Mouse (Mus musculus) embryonic facial prominence, embryonic 15.5 days (tissue): ENCODE measurements around the gene Yod1. TPM values are rescaled to one million over a fixed set of nuclear protein-coding genes. Genes with fewer than 3 reads are reported as not detected.

Experiments used
- ATAC-seq: fragments of 200-750 bp; cut with Nextera tagmentation; 2 replicates; pipeline ENCODE4 v1.8.0; 2017; ENCODE audit warnings: low read depth, moderate TSS enrichment; ENCODE audit not compliant: insufficient number of reproducible peaks, low FRiP score, low TSS enrichment
- H3K27ac ChIP-seq: fragments of 300-500 bp; sonication (generic); replicated peaks from 2 replicates; pipeline ENCODE4 v1.5.1; 2015; ENCODE audit warnings: mild to moderate bottlenecking, inconsistent platforms
- H3K27me3 ChIP-seq: fragments of 300-500 bp; sonication (generic); 2 replicates; pipeline ENCODE4 v1.6.1; 2015; ENCODE audit warnings: inconsistent platforms
- H3K36me3 ChIP-seq: fragments of 300-500 bp; sonication (generic); 2 replicates; pipeline ENCODE4 v1.6.1; 2015; ENCODE audit warnings: mild to moderate bottlenecking, inconsistent platforms
- H3K4me1 ChIP-seq: fragments of 300-500 bp; sonication (generic); 2 replicates; pipeline ENCODE4 v1.6.1; 2015; ENCODE audit warnings: inconsistent platforms
- H3K4me2 ChIP-seq: fragments of 300-500 bp; sonication (generic); replicated peaks from 2 replicates; pipeline ENCODE4 v1.6.1; 2015; ENCODE audit warnings: mild to moderate bottlenecking, inconsistent platforms
- H3K4me3 ChIP-seq: fragments of 300-500 bp; sonication (generic); replicated peaks from 2 replicates; pipeline ENCODE4 v1.5.1; 2015; ENCODE audit warnings: mild to moderate bottlenecking, inconsistent platforms
- H3K9ac ChIP-seq: fragments of 300-500 bp; sonication (generic); 2 replicates; pipeline ENCODE4 v1.6.1; 2015; ENCODE audit warnings: inconsistent platforms
- H3K9me3 ChIP-seq: fragments of 300-500 bp; sonication (generic); replicated peaks from 2 replicates; pipeline ENCODE4 v1.6.1; 2016; ENCODE audit warnings: inconsistent platforms
- WGBS: fragments of 180-500 bp; shearing (Covaris S2); methylation state at CpG from one replicate; pipeline ENCODE4 v1.1.7; 2015; 5-methylcytosine and 5-hydroxymethylcytosine counted together
- polyA plus RNA-seq: library from polyadenylated mRNA; unstranded; fragments of >200 nt; fragmentation: Nextera tagmentation; extraction: Ambion mirVana; gene quantifications from 2 replicates; pipeline ENCODE4 v1.2.1, GENCODE M21; 2015

Gene Yod1
- polyA plus RNA-seq, 1 experiment from 2014 or later = 14.9 TPM

DNA sequence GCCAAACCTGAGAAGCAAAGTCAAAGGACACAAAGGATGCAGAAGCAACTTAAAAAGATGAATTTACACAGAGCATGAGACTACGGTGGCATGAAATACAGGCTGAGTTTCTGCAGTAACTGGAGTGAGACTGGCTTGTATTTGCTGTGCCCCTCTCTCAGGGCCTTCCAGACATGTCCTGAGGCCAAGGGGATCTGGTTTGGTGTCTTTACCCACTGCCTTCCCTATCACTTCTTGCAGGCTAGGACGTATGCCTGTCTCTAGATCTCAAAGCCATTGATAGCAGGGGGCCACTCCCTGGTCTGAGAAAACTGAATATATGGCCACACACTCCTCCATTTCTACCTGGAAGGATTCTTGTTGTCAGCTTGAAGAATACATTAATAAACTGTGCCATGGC is 27.1 kb downstream of the Yod1 start:
- Histone ChIP-seq H3K9me3 (no peaks in the 10 kb centered on the region), H3K4me2 (no peak overlapping the region), H3K9ac (no peak overlapping the region), H3K4me1 (peaks cover 4% of the 10 kb centered on the region; the same call in 1 of the 2 replicates), H3K27ac (no peak overlapping the region), H3K4me3 (no peak overlapping the region), H3K36me3 (no peaks in the 10 kb centered on the region), H3K27me3 (no peaks in the 10 kb centered on the region)
- WGBS = 51% methylated on average over 2 of the region's 2 CpGs
- ATAC-seq = no peak

DNA sequence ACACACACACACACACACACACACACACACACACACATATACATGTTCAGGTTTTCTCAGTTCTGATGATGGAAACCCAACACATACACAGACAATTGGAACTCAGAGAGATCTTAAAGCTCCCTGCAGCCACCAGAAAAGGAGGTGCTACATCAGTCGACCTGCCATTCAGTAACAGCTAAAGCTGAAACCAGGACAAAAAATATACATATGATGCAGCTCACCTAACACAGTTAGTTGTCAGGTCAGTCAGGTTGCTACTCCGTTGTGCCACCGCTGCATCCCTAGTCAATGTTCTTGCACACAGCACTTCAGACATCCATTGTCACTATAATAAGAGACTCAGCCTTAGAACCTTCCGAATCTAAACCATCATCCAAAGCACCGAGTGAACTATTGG is 27.8 kb downstream of the Yod1 start:
- no peaks in the 10 kb centered on the region for H3K36me3 ChIP-seq
- H3K4me1 ChIP-seq = peaks cover 4% of the 10 kb centered on the region; the same call in 1 of the 2 replicates
- H3K4me2 ChIP-seq = no peak overlapping the region
- no peaks in the 10 kb centered on the region for H3K9me3 ChIP-seq
- ATAC-seq = no peak
- no peak overlapping the region for H3K4me3 ChIP-seq
- no peak overlapping the region for H3K9ac ChIP-seq
- no peak overlapping the region for H3K27ac ChIP-seq
- WGBS = 81% methylated on average over 5 of the region's 5 CpGs
- no peaks in the 10 kb centered on the region for H3K27me3 ChIP-seq

- 87% methylated on average over 3 of the region's 3 CpGs for WGBS
- no peak overlapping the region for H3K4me3 ChIP-seq
These were observed 28.5 kb downstream of the Yod1 start for GRCm38 (mm10) chr1:130745591-130745990.

DNA sequence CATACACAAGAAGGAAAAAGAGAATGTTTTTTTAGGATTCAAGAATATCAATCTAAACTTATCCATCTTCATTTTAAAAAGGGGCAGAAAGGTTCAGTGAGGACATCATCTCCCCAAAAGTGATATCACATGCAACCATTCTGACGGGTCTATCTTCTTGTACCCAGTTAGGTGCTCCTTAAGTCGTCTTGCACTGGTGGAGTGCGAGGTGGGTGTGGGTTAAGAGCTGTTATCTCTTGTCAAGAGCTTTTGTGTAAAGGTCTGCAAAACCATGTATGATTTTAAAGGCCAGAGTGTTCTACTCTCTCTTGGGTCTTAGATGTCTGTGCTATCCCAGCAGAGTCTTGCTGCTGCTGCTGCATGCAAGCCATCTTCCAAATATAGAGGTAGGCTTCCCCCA is 29.7 kb downstream of the Yod1 start:
- H3K9me3 ChIP-seq = no peaks in the 10 kb centered on the region
- ATAC-seq = no peak
- WGBS = 90% methylated on average over 3 of the region's 3 CpGs
- no peak overlapping the region for H3K9ac ChIP-seq
- no peak overlapping the region for H3K4me3 ChIP-seq
- H3K4me2 ChIP-seq = no peak overlapping the region
- H3K27ac ChIP-seq = no peak overlapping the region
- no peaks in the 10 kb centered on the region for H3K27me3 ChIP-seq
- H3K4me1 ChIP-seq = no peaks in the 10 kb centered on the region
- no peaks in the 10 kb centered on the region for H3K36me3 ChIP-seq

More at GRCm38 (mm10) chr1:130745591-130745990, 28.5 kb downstream of the Yod1 start:
- no peak overlapping the region for H3K9ac ChIP-seq
- H3K4me1 ChIP-seq = peaks cover 4% of the 10 kb centered on the region; the same call in 1 of the 2 replicates
- no peak overlapping the region for H3K27ac ChIP-seq
- H3K4me2 ChIP-seq = no peak overlapping the region
- no peaks in the 10 kb centered on the region for H3K9me3 ChIP-seq
- no peaks in the 10 kb centered on the region for H3K27me3 ChIP-seq
- no peaks in the 10 kb centered on the region for H3K36me3 ChIP-seq
- no peak for ATAC-seq

GRCm38 (mm10) chr1:130759689-130760088 is 42.6 kb downstream of the Yod1 start:
- no peak for ATAC-seq

GRCm38 (mm10) chr1:130761597-130761996 is 44.5 kb downstream of the Yod1 start:
- no peak for ATAC-seq
- Histone ChIP-seq H3K9me3 (no peaks in the 10 kb centered on the region), H3K27me3 (no peaks in the 10 kb centered on the region), H3K36me3 (no peaks in the 10 kb centered on the region), H3K4me2 (no peak overlapping the region), H3K4me1 (no peaks in the 10 kb centered on the region), H3K9ac (no peak overlapping the region), H3K27ac (no peak overlapping the region), H3K4me3 (no peak overlapping the region)
- 68% methylated on average over 1 of the region's 1 CpGs for WGBS

More at GRCm38 (mm10) chr1:130759689-130760088, 42.6 kb downstream of the Yod1 start:
- H3K27ac ChIP-seq = no peak overlapping the region
- H3K27me3 ChIP-seq = no peaks in the 10 kb centered on the region
- WGBS = 67% methylated on average over 9 of the region's 9 CpGs
- no peak overlapping the region for H3K9ac ChIP-seq
- H3K4me3 ChIP-seq = no peak overlapping the region
- H3K4me2 ChIP-seq = no peak overlapping the region
- no peaks in the 10 kb centered on the region for H3K4me1 ChIP-seq
- no peaks in the 10 kb centered on the region for H3K36me3 ChIP-seq
- H3K9me3 ChIP-seq = no peaks in the 10 kb centered on the region

DNA sequence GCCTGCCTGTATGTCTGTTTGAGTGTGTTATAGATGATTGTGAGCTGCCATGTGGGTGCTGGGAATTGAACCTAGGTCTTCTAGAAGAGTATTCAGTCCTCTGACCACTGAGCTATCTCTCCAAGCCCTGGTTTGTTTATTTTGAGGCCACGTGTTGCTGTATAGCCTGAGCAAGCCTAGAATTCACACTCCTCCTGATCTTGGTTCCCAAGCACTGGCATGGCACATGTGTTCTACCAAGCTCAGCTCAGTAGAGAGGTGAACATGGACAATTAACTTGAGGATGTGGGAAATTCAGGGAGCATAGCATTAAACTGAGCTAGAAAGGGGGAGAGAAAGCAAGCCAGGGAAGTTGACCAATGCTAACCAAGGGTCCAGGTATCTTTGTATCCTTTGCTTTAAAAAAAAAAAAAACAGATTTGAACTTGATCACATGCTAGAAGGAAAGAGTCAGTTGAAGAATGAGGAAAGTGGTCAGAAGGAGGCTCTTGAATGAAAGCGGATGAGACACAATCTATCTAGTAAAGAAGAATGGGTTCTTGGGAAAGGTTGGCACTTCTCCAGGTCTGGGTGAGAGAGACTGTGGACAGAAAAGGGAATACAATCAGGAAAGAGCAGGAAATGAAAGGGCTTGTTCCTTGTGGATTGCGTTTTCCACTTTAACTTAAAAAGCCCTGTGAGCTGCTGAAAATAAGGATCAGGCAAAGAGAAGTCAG is 45.1 kb downstream of the Yod1 start:
- no peaks in the 10 kb centered on the region for H3K27me3 ChIP-seq
- no peak overlapping the region for H3K4me2 ChIP-seq
- no peaks in the 10 kb centered on the region for H3K36me3 ChIP-seq
- no peaks in the 10 kb centered on the region for H3K4me1 ChIP-seq
- H3K27ac ChIP-seq = no peak overlapping the region
- no peak overlapping the region for H3K9ac ChIP-seq
- no peaks in the 10 kb centered on the region for H3K9me3 ChIP-seq
- no peak overlapping the region for H3K4me3 ChIP-seq
- WGBS = 82% methylated on average over 3 of the region's 3 CpGs
- ATAC-seq = no peak

DNA sequence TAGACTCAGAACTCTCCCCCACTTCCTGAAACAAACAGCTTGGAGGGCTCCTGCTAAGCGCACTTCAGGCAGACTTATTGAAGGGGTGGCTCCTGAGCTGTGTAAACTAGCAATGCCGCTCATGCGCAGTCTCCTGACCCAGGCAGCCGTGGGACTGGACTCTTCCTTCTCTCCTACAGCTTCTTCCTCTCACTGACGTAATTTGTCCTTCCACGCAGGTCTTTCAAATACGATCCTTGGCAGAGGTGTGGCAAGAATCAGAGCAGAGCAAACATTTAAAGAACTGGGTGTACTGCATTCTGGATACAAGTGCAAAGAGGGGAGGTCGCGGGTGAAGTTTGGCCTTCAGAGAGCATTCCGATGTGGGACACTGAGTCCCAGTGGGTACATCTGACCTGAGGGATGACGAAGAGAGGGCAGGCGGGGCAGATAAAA is 46.9 kb downstream of the Yod1 start:
- Histone ChIP-seq H3K4me3 (no peak overlapping the region), H3K4me2 (no peak overlapping the region), H3K36me3 (no peaks in the 10 kb centered on the region), H3K9me3 (no peaks in the 10 kb centered on the region), H3K9ac (no peak overlapping the region), H3K27ac (no peak overlapping the region), H3K27me3 (no peaks in the 10 kb centered on the region), H3K4me1 (no peaks in the 10 kb centered on the region)
- no peak for ATAC-seq
- 80% methylated on average over 12 of the region's 12 CpGs for WGBS

DNA sequence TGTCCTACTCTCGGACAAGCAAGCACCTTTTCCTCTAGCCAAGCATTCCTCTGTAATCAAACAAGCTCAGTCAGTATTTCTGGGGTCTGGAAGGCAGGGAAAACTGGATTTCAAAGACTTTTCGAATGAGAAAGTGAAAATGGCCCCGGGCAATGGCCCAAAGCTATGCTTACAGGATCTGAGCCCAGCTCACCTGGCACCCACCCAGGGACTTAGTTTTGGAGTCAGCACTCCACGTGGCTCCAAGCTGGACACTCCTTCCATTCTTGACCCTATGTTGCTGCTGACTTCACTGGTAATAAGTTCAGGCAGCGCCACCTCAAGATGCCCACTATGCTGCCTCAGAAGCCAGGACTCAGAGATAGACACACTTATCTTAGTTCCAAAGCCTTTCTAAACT is 49.9 kb downstream of the Yod1 start:
- no peak overlapping the region for H3K4me3 ChIP-seq
- no peak overlapping the region for H3K4me2 ChIP-seq
- H3K27ac ChIP-seq = no peak overlapping the region
- H3K4me1 ChIP-seq = no peaks in the 10 kb centered on the region; the same call in 1 of the 2 replicates
- no peaks in the 10 kb centered on the region for H3K9me3 ChIP-seq
- no peak overlapping the region for H3K9ac ChIP-seq
- H3K36me3 ChIP-seq = no peaks in the 10 kb centered on the region
- ATAC-seq = no peak
- H3K27me3 ChIP-seq = no peaks in the 10 kb centered on the region
- WGBS = 74% methylated on average over 5 of the region's 5 CpGs

- Histone ChIP-seq H3K4me2 (no peak overlapping the region), H3K36me3 (no peaks in the 10 kb centered on the region), H3K27ac (peak overlapping the region; percentile 60; the same call in 1 of the 2 replicates), H3K9me3 (no peaks in the 10 kb centered on the region), H3K27me3 (no peaks in the 10 kb centered on the region), H3K4me3 (no peak overlapping the region), H3K9ac (no peak overlapping the region), H3K4me1 (no peaks in the 10 kb centered on the region; the same call in 1 of the 2 replicates)
- 88% methylated on average over 2 of the region's 2 CpGs for WGBS
- ATAC-seq = no peak
These were observed 52.8 kb downstream of the Yod1 start for GRCm38 (mm10) chr1:130769925-130770324.

- Histone ChIP-seq H3K4me3 (no peak overlapping the region), H3K4me1 (no peaks in the 10 kb centered on the region; the same call in 1 of the 2 replicates), H3K4me2 (no peak overlapping the region), H3K9ac (no peak overlapping the region), H3K36me3 (no peaks in the 10 kb centered on the region), H3K27ac (peak overlapping the region; percentile 66), H3K27me3 (no peaks in the 10 kb centered on the region), H3K9me3 (no peaks in the 10 kb centered on the region)
- ATAC-seq = peak; percentile 47; the same call in 1 of the 2 replicates
- 72% methylated on average over 4 of the region's 4 CpGs for WGBS
These were observed 53.4 kb downstream of the Yod1 start for GRCm38 (mm10) chr1:130770487-130770886.
